Mouse (Mus musculus) ES-Bruce4 (cell line): ENCODE results near the gene Acsl4. TPM values are rescaled to one million over a fixed set of nuclear protein-coding genes. Genes with fewer than 3 reads are reported as not detected.

Experiments used
- H3K27ac ChIP-seq: 2 replicates; pipeline ENCODE4 v1.5.1; 2012; ENCODE audit warnings: low read length, inconsistent platforms; ENCODE audit not compliant: insufficient read depth
- H3K27me3 ChIP-seq: 2 replicates; pipeline ENCODE4 v1.6.1; 2012; ENCODE audit warnings: mild to moderate bottlenecking, low read length, inconsistent platforms; ENCODE audit not compliant: control insufficient read depth, poor library complexity, insufficient read depth, severe bottlenecking
- H3K36me3 ChIP-seq: 2 replicates; pipeline ENCODE4 v1.6.1; 2012; ENCODE audit warnings: inconsistent platforms, mild to moderate bottlenecking, low read length, moderate library complexity; ENCODE audit not compliant: control insufficient read depth, poor library complexity, insufficient read depth, severe bottlenecking
- H3K4me1 ChIP-seq: one replicate; pipeline ENCODE4 v1.8.1; 2011; ENCODE audit warnings: low read length; ENCODE audit not compliant: control insufficient read depth, insufficient read depth
- H3K4me3 ChIP-seq: 2 replicates; pipeline ENCODE4 v1.5.1; 2011; ENCODE audit warnings: low read depth, mild to moderate bottlenecking, low read length
- H3K9ac ChIP-seq: 2 replicates; pipeline ENCODE4 v1.6.1; 2012; ENCODE audit warnings: low read depth, mild to moderate bottlenecking, inconsistent platforms; ENCODE audit not compliant: poor library complexity, severe bottlenecking
- H3K9me3 ChIP-seq: replicated peaks from 2 replicates; pipeline ENCODE4 v1.6.1; 2012; ENCODE audit warnings: mild to moderate bottlenecking, low read length, inconsistent platforms; ENCODE audit not compliant: control insufficient read depth, poor library complexity, insufficient read depth, severe bottlenecking
- CTCF ChIP-seq: IDR thresholded peaks from one replicate; pipeline ENCODE4 v1.8.1; 2011; ENCODE audit warnings: low read depth, low read length
- EP300 ChIP-seq: IDR thresholded peaks from 2 replicates; pipeline ENCODE4 v1.6.1; 2011; ENCODE audit warnings: low read depth, low read length; ENCODE audit not compliant: insufficient read depth
- POLR2A ChIP-seq: IDR thresholded peaks from one replicate; pipeline ENCODE4 v1.8.1; 2011; ENCODE audit warnings: low read length; ENCODE audit not compliant: insufficient read depth
- polyA plus RNA-seq: library from polyadenylated mRNA; stranded (reverse); fragments of >200 nt; gene quantifications from 2 replicates; pipeline ENCODE4 v1.2.4, GENCODE M21; 2011; ENCODE audit warnings: low read depth; ENCODE audit not compliant: missing spikeins, insufficient read depth, insufficient read length

The Acsl4 gene
- polyA plus RNA-seq, 1 experiment, result 46.5 TPM

DNA sequence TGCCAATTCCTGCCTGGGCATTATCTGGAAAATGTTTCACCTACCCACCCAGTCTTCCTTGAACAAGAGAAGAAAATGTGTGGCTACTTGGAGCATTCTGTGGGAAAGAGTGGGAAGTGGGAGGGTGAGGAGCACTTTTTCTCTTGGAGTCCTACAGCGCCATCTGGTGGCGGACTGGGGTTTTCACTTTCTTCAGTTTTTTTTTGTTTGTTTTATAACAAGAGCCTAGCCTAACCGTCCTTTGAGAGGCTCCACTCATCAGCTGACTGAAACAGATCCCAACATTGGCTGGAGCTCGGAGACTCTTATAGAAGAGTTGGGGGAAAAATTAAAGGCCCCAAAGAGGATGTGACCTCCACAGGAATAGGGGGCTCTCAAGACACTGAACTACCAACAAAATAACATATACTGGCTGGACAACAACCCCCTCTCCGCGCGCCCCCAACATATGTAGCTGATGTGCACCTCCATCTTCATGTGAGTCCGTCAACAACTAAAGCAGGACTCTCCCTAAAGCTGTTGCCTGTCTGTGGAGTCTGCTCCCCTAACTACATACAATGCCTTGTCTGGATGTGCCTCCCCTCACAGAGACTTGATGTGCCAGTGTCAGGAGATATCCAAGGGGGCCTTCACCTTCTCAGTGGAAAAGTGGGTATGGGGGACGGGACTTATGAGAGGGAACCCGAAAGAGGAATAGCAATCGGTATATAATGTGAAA lies 75.9 kb downstream of the Acsl4 start:
- no peaks in the 10 kb centered on the region for H3K9me3 ChIP-seq
- TF ChIP-seq CTCF (peak; percentile 45), POLR2A (no peak)
- H3K4me1 ChIP-seq, result no peaks in the 10 kb centered on the region
- H3K4me3 ChIP-seq, result no peak overlapping the region
- H3K27ac ChIP-seq, result no peak overlapping the region
- no peaks in the 10 kb centered on the region for H3K36me3 ChIP-seq
- H3K9ac ChIP-seq, result no peak overlapping the region
- no peaks in the 10 kb centered on the region for H3K27me3 ChIP-seq

DNA sequence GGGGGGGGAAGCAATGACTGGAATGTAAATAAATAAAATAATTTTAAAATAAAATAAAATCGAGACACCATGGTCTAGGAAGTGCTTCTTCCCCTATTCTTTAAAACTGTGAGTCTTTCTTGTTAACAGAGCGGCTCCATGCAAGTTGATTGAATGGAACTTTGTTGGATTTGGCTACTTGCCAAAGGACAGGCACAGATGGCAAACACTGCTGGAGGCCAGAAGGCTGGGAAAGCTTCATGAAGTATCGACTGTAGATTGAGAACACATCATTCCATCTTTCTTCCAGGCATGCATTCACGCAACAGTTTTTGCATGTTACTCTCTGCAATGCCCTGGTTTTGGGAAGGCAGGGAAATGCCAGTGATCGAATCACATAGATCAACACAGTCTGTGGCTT lies 79.9 kb downstream of the Acsl4 start:
- no peaks in the 10 kb centered on the region for H3K27me3 ChIP-seq
- H3K36me3 ChIP-seq, result no peaks in the 10 kb centered on the region

DNA sequence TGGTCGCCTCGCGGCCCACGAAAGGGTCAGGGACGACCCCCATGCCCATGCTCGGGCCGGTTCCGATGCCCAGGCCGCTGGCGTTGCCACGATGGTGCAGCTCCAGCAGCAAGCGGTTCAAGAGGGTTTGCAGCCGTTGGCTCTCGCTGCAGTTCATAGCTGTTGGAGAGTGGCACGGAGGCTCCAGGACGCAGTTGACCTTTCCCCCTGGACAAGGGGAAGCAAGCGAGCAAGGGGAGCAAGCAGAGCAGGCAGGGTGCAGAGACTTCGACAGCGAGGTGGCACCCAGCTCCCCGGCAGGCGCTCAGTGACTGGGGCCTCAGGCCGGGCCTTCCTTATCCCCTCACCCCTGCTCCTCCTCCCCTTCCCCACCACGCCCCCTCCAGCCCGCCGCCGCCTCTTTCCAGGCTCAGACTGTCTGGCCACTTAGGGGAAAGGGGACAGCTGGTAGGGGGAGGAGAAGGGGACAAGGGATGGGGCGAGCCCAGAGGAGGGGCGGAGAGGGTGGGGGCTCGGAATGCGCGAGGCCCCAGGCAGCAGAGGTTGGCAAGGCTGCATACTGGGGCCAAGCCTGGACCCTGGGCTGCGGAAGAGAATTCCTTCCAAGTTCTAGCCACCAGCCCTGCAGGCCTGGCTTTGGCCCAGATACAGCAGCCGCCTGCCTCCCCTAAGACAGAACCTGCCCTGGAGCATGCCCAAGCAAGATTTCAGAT lies 84.3 kb downstream of the Acsl4 start, which contains the start of gene Kcne1l:
TSS of gene Kcne1l (minus strand) at position 426 of the 713 bp plus-strand sequence.
- Histone ChIP-seq H3K27ac (no peak within 1 kb of the TSS), H3K36me3 (no peaks in the 10 kb centered on the region), H3K4me3 (peak within 1 kb of the TSS; percentile 61)

More for the DNA sequence above, 79.9 kb downstream of the Acsl4 start:
- no peaks in the 10 kb centered on the region for H3K9me3 ChIP-seq
- H3K4me1 ChIP-seq, result no peaks in the 10 kb centered on the region
- H3K9ac ChIP-seq, result no peak overlapping the region
- no peak overlapping the region for H3K4me3 ChIP-seq
- no peak overlapping the region for H3K27ac ChIP-seq
- TF ChIP-seq EP300 (no peak), POLR2A (no peak), CTCF (no peak)

DNA sequence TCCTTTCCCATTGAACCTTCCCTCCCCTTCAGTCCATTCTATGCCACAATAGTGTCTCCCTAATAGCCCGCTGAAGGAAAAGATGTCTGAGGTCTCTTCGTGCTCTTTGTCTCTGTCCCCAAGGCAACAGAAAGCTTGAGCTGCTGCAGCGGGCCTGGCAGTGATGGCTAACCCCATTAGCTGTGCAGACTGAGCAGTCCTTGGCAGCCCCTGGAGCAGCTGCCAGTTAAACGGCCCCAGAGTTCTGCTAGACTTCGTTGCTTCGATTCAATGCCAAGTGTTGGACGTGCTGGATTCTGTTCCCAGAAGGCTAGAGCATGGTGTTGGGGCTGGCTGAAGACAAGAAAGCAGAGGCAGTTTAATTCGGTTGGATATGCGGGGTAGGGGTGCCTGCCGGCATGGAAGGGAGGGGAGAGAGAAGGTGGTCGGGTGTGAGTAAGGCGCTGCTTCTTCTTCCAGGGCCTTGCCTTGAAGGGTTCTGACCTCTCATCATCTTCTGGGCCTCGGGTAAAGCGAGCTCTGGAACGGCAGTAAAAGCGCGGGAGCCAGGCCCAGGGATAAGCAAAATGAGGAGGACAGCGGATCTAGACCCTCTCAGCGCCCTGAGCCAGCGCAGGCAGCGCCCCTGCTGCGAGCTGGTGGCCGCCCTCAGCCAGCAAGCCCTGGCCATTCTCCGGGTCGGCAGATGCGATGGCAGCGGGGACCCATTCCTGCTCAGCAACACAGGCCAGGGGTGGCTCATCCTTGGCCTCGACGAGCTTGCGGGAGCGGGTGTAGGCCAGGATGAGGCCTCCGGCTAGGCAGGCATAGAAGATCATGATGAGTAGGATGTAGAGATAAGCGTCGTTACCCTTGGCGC lies 85.1 kb downstream of the Acsl4 start:
- Histone ChIP-seq H3K4me3 (peak overlapping the region; percentile 61), H3K36me3 (no peaks in the 10 kb centered on the region), H3K27ac (no peak overlapping the region), H3K9me3 (no peaks in the 10 kb centered on the region), H3K9ac (0 out of 2 replicates have a peak overlapping the region, but pooled peaks have one; percentile 36), H3K4me1 (no peaks in the 10 kb centered on the region), H3K27me3 (no peaks in the 10 kb centered on the region)
- TF ChIP-seq EP300, result no peak
- TF ChIP-seq CTCF, result no peak
- no peak for TF ChIP-seq POLR2A

More for the DNA sequence above, 84.3 kb downstream of the Acsl4 start, which contains the start of gene Kcne1l:
- Histone ChIP-seq H3K27me3 (no peaks in the 10 kb centered on the region), H3K9me3 (no peaks in the 10 kb centered on the region), H3K4me1 (no peaks in the 10 kb centered on the region), H3K9ac (0 out of 2 replicates have a peak within 1 kb of the TSS, but pooled peaks have one; percentile 36)
- TF ChIP-seq POLR2A (no peak), CTCF (no peak)

DNA sequence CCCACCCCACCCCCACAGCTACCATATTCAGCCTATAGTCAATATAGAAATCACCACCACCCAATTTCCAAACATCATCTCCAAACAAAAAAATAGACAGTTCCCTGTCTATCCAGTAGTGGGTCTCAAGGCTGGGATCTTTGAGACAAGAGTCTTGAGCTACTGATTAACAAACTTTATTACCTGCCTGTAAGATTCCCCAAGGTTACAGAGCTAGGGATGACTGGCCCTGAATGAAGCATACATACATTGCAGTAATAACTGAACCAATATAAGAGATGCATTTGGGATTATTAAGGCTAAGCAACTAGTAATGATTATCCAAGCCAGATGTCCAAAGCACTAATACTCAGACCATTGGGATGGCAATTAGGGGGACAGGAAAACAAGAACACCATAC lies 85.7 kb downstream of the Acsl4 start:
- Histone ChIP-seq H3K27ac (no peak overlapping the region), H3K9ac (no peak overlapping the region), H3K36me3 (no peaks in the 10 kb centered on the region), H3K4me3 (no peak overlapping the region), H3K9me3 (no peaks in the 10 kb centered on the region), H3K4me1 (no peaks in the 10 kb centered on the region), H3K27me3 (no peaks in the 10 kb centered on the region)
- TF ChIP-seq POLR2A, result no peak
- TF ChIP-seq CTCF, result no peak
- TF ChIP-seq EP300, result no peak
